Mouse (Mus musculus): ENCODE results near the gene Cdca8. TPM values are rescaled to one million over a fixed set of nuclear protein-coding genes. Genes with fewer than 3 reads are reported as not detected.

The Cdca8 gene
- total and polyA plus RNA-seq, 3 experiments, result 108 to 202 TPM; not detected in 1

DNA sequence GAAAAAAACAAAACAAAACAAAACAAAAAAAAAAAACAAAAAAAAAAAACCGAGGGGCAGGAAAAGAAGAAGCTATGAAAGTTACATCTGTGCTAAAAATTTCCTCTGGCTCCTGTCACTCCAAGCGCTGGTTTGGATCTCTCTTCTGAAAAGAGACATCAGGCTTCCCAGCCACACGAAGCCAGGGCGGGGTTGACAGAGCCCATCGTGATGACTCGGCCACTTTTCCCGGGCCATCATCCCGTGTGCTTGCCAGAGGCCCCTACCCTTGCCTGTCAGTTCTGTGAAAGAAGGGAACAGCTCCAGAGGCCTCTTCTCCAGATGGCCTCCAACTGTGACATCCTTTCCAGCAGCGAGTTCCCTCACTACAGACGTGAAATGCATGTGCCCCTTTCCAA lies 11.9 kb upstream of the Cdca8 start:
- no peaks in the 10 kb centered on the region for H3K36me3 ChIP-seq (ENCODE audit: control insufficient read depth in 1 of 2, insufficient read depth in 2 of 2, low read length in 2 of 2)
- H3K79me2 ChIP-seq (ENCODE audit: control insufficient read depth, insufficient read depth, low read length, poor library complexity), result no peaks in the 10 kb centered on the region
- no peak for DNase-seq (ENCODE audit: low read depth, low spot score)
- H3K27me3 ChIP-seq (ENCODE audit: control insufficient read depth in 1 of 2, insufficient read depth in 2 of 2, low read length in 2 of 2), result no peaks in the 10 kb centered on the region
- no peak for TF ChIP-seq MAX (IDR thresholded peaks at IDR 0.05; ENCODE audit: low read length)
- TF ChIP-seq UBTF (IDR thresholded peaks at IDR 0.05; ENCODE audit: borderline replicate concordance, insufficient read depth, low read depth, low read length), result no peak
- TF ChIP-seq MYC (IDR thresholded peaks at IDR 0.05; ENCODE audit: low read depth, low read length), result no peak
- TF ChIP-seq ZMIZ1 (IDR thresholded peaks at IDR 0.05; ENCODE audit: low read depth, low read length), result no peak
- no peak for TF ChIP-seq NRF1 (IDR thresholded peaks at IDR 0.05; ENCODE audit: insufficient read depth, low read depth, low read length, poor library complexity, severe bottlenecking)
- no peak for TF ChIP-seq GABPA (IDR thresholded peaks at IDR 0.05; ENCODE audit: low read depth, low read length)
- TF ChIP-seq POLR2A (IDR thresholded peaks at IDR 0.05; ENCODE audit: control insufficient read depth in 1 of 2, insufficient read depth in 1 of 2, low read depth in 1 of 2, low read length in 2 of 2, poor library complexity in 1 of 2), result no peak
- TF ChIP-seq USF1 (IDR thresholded peaks at IDR 0.05; ENCODE audit: low read depth, low read length), result no peak
- no peak for TF ChIP-seq ETS1 (IDR thresholded peaks at IDR 0.05; ENCODE audit: low read depth, low read length)
- TF ChIP-seq CTCF (IDR thresholded peaks at IDR 0.05 in 2 of 3, conservative IDR thresholded peaks at IDR 0.05 in 1 of 3; ENCODE audit: control insufficient read depth in 1 of 3, insufficient read depth in 1 of 3, low read depth in 2 of 3, low read length in 3 of 3, poor library complexity in 1 of 3, severe bottlenecking in 1 of 3), result no peak
- no peak for TF ChIP-seq POLR2AphosphoS5 (IDR thresholded peaks at IDR 0.05; ENCODE audit: borderline replicate concordance, low read depth, low read length)
- no peak for TF ChIP-seq MEF2A (IDR thresholded peaks at IDR 0.05; ENCODE audit: extremely low read depth, insufficient replicate concordance, low read depth, low read length, poor library complexity, severe bottlenecking)
- no peak for TF ChIP-seq ZC3H11A (IDR thresholded peaks at IDR 0.05; ENCODE audit: low read depth, low read length)
- H3K4me3 ChIP-seq (ENCODE audit: control insufficient read depth in 1 of 2, insufficient read depth in 1 of 2, low read depth in 2 of 2, low read length in 2 of 2), result no peak overlapping the region
- H3K4me1 ChIP-seq (ENCODE audit: control insufficient read depth in 1 of 2, insufficient read depth in 2 of 2, low read length in 2 of 2), result no peaks in the 10 kb centered on the region
- H3K9me3 ChIP-seq (replicated peaks; ENCODE audit: insufficient read depth, low read length), result no peaks in the 10 kb centered on the region
- no peak overlapping the region for H3K9ac ChIP-seq (ENCODE audit: control insufficient read depth, low read depth, low read length, poor library complexity, severe bottlenecking)
- H3K27ac ChIP-seq (ENCODE audit: control insufficient read depth, low read depth, low read length), result no peak overlapping the region

DNA sequence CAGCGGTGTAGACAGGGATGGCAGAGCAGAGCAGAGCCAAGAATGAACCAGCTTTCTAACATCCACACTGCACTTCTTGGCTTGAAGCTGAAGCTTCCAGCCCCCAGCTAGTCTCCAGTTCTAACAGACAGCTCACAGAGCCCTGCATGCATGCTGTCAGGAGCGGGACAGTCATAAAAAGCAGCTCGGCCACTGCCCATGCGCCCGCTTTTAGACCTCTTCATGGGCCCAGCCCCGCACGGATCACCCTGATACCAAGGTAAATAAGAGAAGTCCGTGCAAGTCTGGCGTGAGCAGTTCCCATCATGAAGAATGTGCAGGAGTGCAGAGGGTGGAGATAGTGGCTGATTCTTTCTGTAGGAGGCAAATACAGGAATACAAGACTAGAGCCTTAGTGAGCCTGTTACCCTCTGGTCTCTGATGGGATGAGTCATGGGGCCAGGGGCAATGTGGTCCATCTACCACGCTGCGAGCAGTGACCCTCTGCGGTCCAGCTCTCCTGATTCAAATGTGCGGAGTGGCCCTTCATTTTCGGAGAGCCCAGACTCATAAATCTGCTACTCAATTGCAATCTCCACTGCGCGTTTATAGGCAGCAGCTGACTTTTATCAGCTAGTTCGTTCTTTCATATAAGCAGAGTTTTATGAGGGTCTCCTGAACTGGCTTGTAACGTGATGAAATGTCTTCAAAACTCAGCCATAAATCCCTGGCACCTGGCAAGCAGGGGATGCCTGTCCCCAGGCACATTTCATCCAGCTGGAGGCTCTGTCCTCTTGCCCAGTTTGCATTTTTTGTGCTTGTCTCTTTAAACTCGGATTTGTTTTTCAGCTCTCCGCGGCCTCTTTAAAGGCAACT lies 11.3 kb upstream of the Cdca8 start:
- Histone ChIP-seq H3K9ac (ENCODE audit: control insufficient read depth, low read depth, low read length, poor library complexity, severe bottlenecking) (no peak overlapping the region), H3K4me3 (ENCODE audit: control insufficient read depth in 1 of 2, insufficient read depth in 1 of 2, low read depth in 2 of 2, low read length in 2 of 2) (no peak overlapping the region), H3K79me2 (ENCODE audit: control insufficient read depth, insufficient read depth, low read length, poor library complexity) (no peaks in the 10 kb centered on the region), H3K4me1 (ENCODE audit: control insufficient read depth in 1 of 2, insufficient read depth in 2 of 2, low read length in 2 of 2) (no peaks in the 10 kb centered on the region), H3K27ac (ENCODE audit: control insufficient read depth, low read depth, low read length) (no peak overlapping the region), H3K36me3 (ENCODE audit: control insufficient read depth in 1 of 2, insufficient read depth in 2 of 2, low read length in 2 of 2) (no peaks in the 10 kb centered on the region), H3K27me3 (ENCODE audit: control insufficient read depth in 1 of 2, insufficient read depth in 2 of 2, low read length in 2 of 2) (no peaks in the 10 kb centered on the region), H3K9me3 (replicated peaks; ENCODE audit: insufficient read depth, low read length) (no peaks in the 10 kb centered on the region)
- TF ChIP-seq ETS1 (IDR thresholded peaks at IDR 0.05; ENCODE audit: low read depth, low read length) (no peak), MYB (IDR thresholded peaks at IDR 0.05; ENCODE audit: low read depth, low read length) (no peak), POLR2AphosphoS5 (IDR thresholded peaks at IDR 0.05; ENCODE audit: borderline replicate concordance, low read depth, low read length) (no peak), TAL1 (IDR thresholded peaks at IDR 0.05; ENCODE audit: low read length) (no peak), CTCF (IDR thresholded peaks at IDR 0.05 in 2 of 3, conservative IDR thresholded peaks at IDR 0.05 in 1 of 3; ENCODE audit: control insufficient read depth in 1 of 3, insufficient read depth in 1 of 3, low read depth in 2 of 3, low read length in 3 of 3, poor library complexity in 1 of 3, severe bottlenecking in 1 of 3) (no peak), SIN3A (IDR thresholded peaks at IDR 0.05; ENCODE audit: low read length) (no peak), USF1 (IDR thresholded peaks at IDR 0.05; ENCODE audit: low read depth, low read length) (no peak), E2F4 (IDR thresholded peaks at IDR 0.05; ENCODE audit: borderline replicate concordance, low read depth, low read length) (no peak)
- no peak for DNase-seq (ENCODE audit: low read depth, low spot score)
